Mouse (Mus musculus) left cerebral cortex, adult 2 months (tissue): ENCODE results near the gene Snx10. TPM values are rescaled to one million over a fixed set of nuclear protein-coding genes. Genes with fewer than 3 reads are reported as not detected.
A peak's percentile ranks its signal among the peaks of the same experiment; 100 is the strongest.

Experiments
- DNase-seq, 2 experiments: peaks; one replicate each; pipeline ENCODE4 v3.0.0; 2021 to 2022; ENCODE audit warnings: low spot score in 2 of 2, mixed read lengths in 1 of 2; ENCODE audit errors: extremely low spot score in 1 of 2
- H3K27ac ChIP-seq: fragments of 200-600 bp; 2 replicates; pipeline ENCODE4 v1.8.1; 2022
- H3K4me3 ChIP-seq: fragments of 200-600 bp; 2 replicates; pipeline ENCODE4 v1.8.1; 2022
- CTCF ChIP-seq: fragments of 200-600 bp; IDR thresholded peaks from 2 replicates; pipeline ENCODE4 v1.8.1; 2022; ENCODE audit warnings: antibody characterized with exemption, mild to moderate bottlenecking, moderate library complexity
- intact Hi-C: fragments of 180-260 bp; cut with DNase I; formaldehyde crosslinking; loops from one replicate; pipeline ENCODE4 v1.15.1; 2025
- total RNA-seq, 2 experiments: library from RNA; stranded (reverse); gene quantifications; 2 replicates each; pipeline ENCODE4 v1.2.3; 2021

Snx10 gene
- total RNA-seq, 2 experiments from 2014 or later = 94.9 to 102 TPM

DNA sequence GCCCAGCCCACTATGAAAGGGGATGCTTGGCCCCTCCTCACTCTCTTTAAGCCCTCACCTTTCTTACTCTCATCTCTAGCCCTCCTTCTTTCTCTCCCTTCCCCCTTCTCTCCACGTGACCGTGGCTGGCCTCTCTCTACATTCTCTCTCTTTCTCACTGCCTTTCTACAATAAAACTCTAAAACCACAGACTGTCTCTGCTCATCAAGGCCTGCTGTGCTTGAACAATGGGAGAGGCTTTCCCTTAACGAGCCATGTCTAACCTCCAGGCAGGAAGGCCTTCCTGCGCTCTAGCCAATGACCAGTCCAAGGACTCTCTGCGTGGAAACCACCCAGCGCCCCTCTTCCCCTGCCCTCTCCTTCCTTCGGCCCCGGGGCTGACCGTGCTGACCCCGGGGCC lies 11.9 kb downstream of the Snx10 start:
- intact Hi-C loops = no loop called here
- no peak for TF ChIP-seq CTCF
- no peak for DNase-seq
- Histone ChIP-seq H3K4me3 (no peak overlapping the region), H3K27ac (no peak overlapping the region)

- no peak for DNase-seq
- no peak overlapping the region for H3K4me3 ChIP-seq
- H3K27ac ChIP-seq = no peak overlapping the region
- no peak for TF ChIP-seq CTCF
- intact Hi-C loops = no loop called here
These were observed 16.8 kb downstream of the Snx10 start for GRCm38 (mm10) chr6:51540525-51540924.

DNA sequence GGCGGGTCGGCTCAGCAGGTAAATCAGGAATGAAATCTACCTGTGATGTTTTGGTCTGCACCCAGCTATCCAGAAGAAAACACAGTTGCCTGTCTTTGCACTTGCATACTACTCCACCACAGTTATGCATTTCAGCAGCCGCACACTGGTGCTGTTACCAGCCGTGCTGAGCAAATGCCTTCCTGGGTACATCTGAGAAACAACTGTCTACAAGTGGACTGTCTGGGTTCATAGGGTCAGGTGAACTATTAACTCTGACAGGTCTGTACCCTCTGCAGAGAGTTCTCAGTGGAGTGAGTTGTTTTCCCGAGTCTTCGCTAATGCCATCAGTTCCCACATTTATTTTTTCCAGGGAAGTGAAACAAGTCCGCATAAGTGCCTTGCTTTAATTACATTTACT lies 17.7 kb downstream of the Snx10 start:
- TF ChIP-seq CTCF = no peak
- Histone ChIP-seq H3K4me3 (no peak overlapping the region), H3K27ac (no peak overlapping the region)
- intact Hi-C loops = no loop called here
- DNase-seq = no peak

GRCm38 (mm10) chr6:51542147-51542546 lies 18.4 kb downstream of the Snx10 start:
- DNase-seq = no peak
- H3K4me3 ChIP-seq = no peak overlapping the region
- no peak for TF ChIP-seq CTCF
- H3K27ac ChIP-seq = no peak overlapping the region
- intact Hi-C loops = no loop called here

- Histone ChIP-seq H3K4me3 (no peak overlapping the region), H3K27ac (no peak overlapping the region)
- DNase-seq = no peak
- TF ChIP-seq CTCF = no peak
- intact Hi-C loops = no loop called here
These were observed 20.0 kb downstream of the Snx10 start for GRCm38 (mm10) chr6:51543639-51544117.

DNA sequence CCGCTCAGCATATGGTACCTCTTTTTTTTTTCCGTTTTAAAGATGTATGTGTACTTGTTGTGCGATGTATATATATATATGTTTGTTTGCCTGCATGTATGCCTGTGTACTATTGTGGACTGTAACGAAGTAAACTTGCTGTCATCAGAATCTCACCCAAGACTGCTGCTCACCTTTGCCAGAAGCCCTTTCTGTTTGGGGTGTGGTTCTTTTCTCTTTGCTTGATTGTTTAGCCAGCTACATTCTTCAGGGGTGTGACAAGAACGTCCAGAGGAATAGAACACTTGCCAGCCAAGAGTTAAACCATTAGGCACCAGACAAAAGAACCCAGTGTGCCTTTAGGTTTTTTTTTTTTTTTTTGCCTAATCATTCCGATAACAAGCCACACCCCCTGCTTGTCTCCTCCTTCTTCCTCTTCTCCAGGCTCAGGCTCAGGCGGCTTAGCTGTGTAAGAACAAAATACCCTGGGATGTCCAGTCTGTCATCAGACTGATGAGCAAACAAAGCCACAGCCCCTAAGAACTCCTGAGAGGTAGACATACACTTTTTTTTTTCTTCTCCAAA lies 20.5 kb downstream of the Snx10 start:
- Histone ChIP-seq H3K27ac (no peak overlapping the region), H3K4me3 (peak overlapping the region; percentile 4; the same call in 1 of the 2 replicates)
- intact Hi-C loops = no loop called here
- TF ChIP-seq CTCF = no peak
- no peak for DNase-seq

- H3K27ac ChIP-seq = no peak overlapping the region
- DNase-seq = no peak
- no peak for TF ChIP-seq CTCF
- intact Hi-C loops = no loop called here
- peak overlapping the region; percentile 6; the same call in 1 of the 2 replicates for H3K4me3 ChIP-seq
These were observed 21.6 kb downstream of the Snx10 start for GRCm38 (mm10) chr6:51545219-51545859.

GRCm38 (mm10) chr6:51546085-51546484 lies 22.4 kb downstream of the Snx10 start:
- DNase-seq = no peak
- TF ChIP-seq CTCF = no peak
- intact Hi-C loops = no loop called here
- no peak overlapping the region for H3K4me3 ChIP-seq
- H3K27ac ChIP-seq = no peak overlapping the region

- no peak for DNase-seq
- H3K27ac ChIP-seq = no peak overlapping the region
- intact Hi-C loops = no loop called here
- no peak for TF ChIP-seq CTCF
- no peak overlapping the region for H3K4me3 ChIP-seq
These were observed 25.1 kb downstream of the Snx10 start for GRCm38 (mm10) chr6:51548757-51549156.

GRCm38 (mm10) chr6:51551267-51551802 lies 27.6 kb downstream of the Snx10 start:
- DNase-seq = no peak
- Histone ChIP-seq H3K27ac (no peak overlapping the region), H3K4me3 (no peak overlapping the region)
- intact Hi-C loops = no loop called here
- TF ChIP-seq CTCF = no peak

DNA sequence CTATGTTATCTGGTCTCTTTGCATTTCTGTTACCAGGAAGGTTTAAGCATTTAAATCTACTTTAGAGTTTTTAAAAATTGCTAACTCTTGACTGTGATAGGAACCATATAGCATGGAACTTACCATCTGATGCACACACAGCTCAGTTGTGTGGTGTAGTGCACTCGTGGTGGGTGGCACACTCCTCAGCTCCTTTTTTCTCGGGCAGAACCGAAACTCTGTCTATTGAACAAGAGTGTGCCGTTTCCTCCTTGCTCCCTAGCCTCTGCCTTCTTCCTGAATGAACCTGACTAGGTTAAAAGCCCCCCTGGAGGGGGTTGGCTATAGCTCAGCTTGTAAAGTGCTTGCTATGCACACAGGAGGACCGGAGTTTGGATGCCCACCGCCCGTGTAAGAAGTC lies 32.9 kb downstream of the Snx10 start:
- DNase-seq = no peak
- intact Hi-C loops = no loop called here
- no peak for TF ChIP-seq CTCF
- Histone ChIP-seq H3K27ac (no peak overlapping the region), H3K4me3 (no peak overlapping the region)

DNA sequence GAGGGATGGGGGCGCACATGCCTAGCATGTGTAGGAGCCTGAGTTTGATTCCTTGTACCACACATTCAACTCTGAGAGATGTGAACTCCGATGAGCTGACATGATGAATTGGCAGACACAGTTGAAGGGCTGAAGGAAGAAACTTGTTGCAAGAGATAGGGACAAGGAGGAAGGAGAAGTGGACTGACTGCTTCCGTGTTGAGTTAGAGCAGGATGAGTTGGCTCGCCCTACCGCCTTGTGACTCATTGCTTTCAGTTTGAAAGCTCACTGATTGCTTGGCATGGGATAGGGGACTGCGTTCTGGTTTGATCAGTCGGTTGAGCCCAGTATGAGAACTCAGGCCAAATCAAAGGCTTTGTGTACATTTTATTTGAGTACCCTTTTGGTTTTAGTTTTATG lies 34.6 kb downstream of the Snx10 start:
- intact Hi-C loops = no loop called here
- Histone ChIP-seq H3K27ac (no peak overlapping the region), H3K4me3 (no peak overlapping the region)
- DNase-seq = no peak
- TF ChIP-seq CTCF = no peak
